Mouse (Mus musculus) T-cell, adult 2 months (primary cell): ENCODE results near the gene Pde6g.

Experiments
- DNase-seq: peaks from one replicate; pipeline ENCODE4 v3.0.0; 2022; ENCODE audit warnings: low spot score

The Pde6g gene

DNA sequence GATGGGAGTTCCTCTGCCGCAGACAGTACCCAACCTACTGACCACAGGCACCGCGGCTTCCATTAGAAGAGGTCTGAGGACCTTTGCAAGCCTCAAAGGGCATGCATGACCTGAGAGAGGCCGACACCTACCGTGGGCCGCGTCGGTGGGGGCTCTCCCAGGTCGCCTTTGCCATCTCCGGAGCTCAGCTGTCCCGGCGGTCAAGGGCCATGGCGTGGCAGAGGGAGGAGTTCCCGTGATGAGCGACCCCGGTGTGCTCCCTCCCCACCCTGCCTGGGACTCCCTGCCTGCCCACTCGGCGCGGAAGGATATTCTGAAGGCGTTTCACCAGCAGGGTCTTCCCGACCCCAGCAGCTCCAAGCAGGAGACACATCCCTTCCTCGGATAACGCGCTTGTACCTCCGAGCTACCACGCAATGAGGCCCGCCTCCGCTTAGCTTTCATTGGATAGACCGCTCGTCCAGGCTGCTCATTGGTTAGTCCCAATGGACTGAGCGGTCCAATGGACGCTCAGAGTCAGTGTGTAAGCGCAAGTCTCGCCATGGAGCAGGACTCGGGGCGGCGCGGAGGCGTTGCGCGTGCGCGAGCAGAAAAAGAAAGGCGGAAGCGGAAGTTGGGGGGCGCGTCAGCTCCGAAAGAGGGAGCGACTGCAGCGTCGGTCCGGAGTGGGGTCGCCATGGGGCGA, 13.9 kb upstream of the Pde6g start, which contains the start of gene Arl16:
Gene Arl16, minus strand, starts transcription at position 557 of the 685 bp plus-strand sequence.
- peak; percentile 95 for DNase-seq

DNA sequence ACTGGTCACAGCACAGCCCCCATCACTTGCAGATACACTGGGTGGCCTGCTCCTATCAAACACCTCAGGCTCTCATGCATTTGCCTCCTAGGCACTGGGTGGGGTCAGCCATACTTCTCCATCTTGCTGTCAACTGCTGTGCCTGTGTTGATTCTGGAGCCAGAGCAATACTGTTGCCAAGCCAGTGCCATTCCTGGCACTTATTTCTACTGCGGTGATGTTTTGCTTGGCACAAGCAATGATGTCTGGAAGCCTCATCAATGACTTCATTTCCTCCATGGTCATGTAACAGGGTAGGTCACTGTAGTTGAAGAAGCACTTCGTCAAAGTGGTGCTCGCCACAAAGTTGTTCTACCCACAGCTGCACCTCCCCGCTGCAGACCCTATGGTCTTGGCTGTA, 12.2 kb upstream of the Pde6g start:
- DNase-seq = no peak

DNA sequence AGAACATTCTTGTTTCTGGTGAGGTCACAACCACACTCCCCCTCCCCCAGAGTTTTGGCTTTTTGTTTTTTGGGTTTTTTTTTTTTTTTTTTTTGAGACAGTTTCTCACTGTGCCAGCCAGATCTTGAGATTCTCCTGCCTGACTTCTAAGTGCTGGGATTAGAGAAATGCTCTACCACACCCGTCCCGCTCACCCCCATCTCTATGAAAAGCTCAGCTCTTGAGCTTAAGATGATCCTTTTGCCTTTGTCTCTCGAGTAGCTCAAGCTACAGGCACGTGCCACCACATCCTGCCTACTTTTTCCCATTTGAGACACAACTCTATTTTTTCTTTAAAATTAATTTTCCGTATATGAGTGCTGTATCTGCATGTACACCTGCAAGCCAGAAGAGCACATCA, 11.1 kb upstream of the Pde6g start:
- no peak for DNase-seq

DNA sequence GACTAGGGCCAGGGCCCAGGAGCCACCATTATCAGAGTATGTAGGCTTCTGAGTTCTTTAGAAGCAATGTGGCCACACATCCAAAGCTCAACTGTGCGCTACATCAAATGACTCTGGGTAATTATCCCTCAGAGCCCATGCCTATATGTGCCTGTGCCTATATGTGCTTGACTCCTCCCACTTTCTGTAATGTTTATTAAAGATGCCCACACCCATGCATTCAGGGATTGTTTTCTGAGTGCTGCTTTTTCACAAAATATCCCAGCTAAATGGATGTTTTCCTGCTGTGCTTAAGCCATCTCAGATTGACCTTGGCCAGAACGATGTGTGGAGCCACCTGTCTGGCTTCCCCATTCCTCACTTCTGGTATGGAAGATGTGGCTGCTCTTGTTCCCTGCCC, 10.2 kb upstream of the Pde6g start:
- DNase-seq = no peak

DNA sequence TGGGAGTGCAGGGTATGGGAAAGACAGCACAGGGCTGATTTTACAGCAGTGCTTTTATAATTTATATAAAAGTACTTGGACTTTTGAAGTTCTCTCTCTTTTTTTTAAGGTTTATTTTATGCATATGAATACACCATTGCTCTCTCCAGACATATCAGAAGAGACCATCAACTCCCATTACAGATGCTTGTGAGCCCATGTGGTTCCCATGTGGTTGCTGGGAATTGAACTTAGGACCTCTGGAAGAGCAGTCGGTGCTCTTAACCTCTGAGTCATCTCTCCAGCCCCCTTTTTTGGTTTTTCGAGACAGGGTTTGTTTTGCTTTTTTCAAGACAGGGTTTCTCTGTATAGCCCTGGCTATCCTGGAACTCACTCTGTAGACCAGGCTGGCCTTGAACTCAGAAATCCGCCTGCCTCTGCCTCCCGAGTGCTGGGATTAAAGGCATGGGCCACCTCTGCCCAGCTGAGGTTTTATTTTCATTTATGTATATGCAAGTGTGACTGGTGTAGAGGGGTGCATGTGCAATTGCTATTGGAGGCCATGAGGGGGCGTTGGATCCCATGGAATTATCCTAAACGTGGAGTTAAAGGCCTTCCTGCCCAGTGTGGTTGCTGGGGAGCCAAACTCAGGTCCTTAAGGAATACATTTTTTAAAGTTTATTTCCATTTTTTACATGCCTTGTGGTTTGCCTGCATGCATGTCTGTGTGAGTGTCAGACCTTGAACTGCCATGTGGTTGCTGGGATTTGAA, 5.7 kb upstream of the Pde6g start:
- DNase-seq = no peak

DNA sequence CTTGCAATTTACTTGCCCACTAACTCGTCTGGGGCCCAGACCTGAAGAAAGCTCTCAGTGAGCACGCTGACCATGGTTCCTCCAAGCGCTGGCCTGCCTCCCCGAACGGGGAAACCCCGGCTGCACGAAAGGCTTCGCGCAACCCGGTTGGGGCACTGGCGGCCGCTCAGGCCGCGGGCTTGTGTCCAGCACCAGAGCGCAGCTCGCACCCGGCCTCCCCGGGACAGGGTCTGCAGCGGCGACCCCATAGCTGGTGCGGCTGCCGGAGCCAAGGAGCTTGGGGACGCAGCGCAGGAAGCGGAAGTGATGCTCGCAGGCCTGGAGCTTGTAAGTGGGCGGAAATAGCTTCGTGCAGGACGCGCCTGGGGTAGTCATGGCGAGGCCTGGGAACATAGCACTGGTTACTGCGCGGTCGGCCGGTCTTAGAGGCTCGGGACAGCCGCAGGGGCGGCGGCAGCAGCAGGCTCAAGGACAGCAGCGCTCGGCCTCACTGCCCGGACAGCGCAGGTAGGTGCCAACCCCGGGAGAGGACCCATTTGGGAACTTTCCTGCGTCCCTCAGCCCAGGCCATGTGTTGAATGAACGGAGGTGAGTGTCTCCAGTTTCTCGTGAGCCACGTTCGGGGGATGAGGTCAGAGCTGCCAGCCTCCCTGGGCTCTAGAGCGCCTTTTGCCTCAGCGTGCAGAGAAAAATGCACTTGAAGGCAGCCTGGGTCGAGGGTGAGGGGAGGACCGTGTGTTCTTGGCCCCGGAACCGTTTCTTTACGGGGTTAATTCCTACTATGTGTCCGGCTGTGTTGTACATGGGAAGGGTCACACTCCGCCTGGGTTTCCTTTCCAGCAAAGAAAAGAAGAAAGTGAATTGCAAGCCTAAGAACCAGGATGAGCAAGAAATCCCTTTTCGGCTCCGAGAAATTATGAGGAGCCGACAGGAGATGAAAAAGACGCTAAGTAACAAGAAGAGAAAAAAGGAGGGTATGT, 4.8 kb upstream of the Pde6g start, which contains the start of the genes Oxld1 and Ccdc137:
Gene Oxld1, minus strand, starts transcription at position 297 of the 980 bp plus-strand sequence.
Gene Ccdc137, plus strand, starts transcription at position 344 of the 980 bp plus-strand sequence.
- DNase-seq = peak; percentile 71

DNA sequence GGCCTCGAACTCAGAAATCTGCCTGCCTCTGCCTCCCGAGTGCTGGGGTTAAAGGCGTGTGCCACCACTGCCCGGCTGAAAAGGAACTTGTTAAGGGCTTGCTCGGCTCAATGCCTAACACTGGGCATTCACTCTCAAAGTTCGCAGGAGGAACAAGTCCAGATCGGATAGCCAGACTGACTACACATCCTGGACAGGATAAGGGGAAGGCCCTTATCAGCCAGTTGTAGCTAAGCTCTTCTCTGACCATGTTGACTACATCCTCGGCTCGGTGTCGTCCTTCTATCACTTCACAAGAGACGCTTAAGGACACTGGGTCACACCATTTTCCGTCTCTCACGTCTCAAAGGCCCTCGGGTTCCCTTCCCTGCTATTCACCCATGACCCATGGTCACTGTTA, 4.1 kb upstream of the Pde6g start:
- DNase-seq = no peak

DNA sequence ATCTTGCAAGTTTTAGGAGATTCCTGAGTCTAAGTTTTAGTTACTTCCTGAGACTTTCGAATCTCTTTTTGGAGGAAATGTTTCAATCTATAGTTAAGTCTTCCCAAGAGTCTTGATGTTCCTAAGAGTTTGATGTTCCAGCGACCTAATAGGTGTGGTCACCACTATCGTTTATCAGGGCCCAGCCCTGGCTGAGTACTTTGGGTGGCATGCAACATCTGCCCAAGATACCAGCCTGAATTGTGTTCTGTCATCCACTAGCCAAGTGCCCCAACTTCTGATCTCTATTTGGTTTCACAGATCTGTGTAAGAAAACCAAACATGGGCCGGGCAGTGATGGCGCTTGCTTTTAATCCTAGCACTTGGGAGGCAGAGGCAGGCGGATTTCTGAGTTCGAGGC, 2.1 kb upstream of the Pde6g start:
- DNase-seq = no peak

DNA sequence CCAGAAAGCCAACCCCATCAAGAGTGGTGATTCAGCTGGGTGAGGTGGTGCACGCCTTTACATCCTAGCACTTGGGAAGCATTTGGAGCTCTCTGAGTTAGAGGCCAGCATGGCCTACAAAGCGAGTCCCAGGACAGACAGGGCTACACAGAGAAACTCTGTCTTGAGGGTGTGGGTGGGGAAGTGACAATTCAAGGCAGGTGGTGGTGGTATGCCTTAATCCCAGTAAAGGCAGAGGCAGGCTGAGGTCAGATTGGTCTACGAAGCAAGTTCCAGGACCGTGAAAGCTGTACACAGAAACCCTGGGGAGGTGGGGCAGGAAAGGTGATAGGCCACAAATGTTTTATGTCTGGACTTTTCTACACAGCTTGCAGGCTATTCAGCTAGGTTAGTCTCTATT, 1.7 kb upstream of the Pde6g start:
- no peak for DNase-seq

DNA sequence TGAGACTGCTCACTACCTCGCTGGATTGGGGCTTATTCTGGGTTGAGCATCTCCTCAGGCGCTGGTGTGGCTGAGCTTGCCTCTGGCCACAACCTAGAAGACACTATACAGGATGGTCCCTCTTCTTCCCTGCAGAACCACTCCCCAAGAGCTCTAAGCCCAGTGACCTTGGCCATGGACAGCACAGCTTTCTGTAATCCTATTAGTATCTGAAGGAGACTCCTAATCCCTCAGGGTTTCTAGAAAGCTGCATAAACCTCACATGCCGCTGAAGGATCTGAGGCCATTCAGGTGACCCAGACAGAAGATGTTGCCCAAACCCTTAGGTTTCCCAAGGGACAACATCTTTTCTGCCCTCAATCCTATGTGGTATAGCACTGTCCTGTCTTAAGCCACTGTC, 1.1 kb downstream of the Pde6g start:
- no peak for DNase-seq

DNA sequence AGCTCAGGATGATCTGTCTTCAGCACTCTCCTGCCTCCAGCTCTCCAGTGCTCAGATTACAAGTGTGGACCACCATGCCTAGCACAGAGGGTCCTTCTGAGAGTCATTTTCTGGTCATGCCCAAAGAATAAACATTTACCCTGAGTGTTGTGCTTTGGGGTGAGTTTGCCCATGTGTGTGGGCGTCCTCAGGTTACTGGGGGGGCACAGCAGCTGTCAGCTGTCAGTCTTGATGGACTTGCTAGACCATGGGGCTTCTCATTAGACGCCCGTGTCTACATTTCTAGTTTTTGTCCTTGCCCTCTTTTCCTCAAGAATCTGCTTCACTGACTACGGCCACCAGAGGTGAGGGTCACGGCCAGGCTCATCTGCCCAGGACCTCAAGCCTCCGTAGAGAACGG, 6.1 kb downstream of the Pde6g start:
- no peak for DNase-seq

DNA sequence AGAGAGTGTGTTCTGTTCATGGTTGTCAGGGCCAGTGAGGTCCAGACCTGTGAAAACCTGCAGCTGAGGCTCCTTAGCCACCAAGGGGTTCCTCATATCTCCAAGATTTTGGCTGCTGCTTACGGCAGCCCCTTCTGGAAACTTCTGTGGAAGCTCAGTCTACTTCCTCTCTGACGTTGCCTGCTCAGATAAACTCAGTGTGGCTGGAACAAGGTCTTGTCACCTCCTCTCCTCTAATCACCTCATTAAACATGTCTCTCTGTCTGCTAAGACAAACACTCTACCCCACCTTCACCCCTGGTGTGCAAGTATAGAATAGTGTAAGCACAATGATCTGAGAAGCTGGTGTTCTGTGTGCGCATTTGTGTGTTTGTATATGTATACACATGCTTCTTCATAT, 7.8 kb downstream of the Pde6g start:
- DNase-seq = no peak

DNA sequence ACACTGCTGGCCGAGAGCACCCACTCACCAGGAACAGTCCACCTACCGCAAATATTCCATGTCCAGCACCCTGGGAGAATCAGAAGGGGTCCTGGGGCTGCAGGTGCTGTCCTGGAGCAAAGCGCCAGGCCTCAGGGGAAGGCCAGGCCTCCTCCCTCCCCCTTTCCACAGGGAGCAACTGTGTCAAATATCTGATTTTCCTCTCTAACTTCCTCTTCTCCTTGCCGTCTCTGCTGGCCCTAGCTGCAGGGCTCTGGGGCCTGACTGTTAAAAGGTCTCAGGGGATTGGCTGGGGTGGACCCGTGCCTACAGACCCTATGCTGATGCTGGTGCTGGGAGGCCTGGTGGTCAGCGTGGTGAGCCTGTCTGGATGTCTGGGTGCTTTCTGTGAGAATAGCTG, 9.2 kb downstream of the Pde6g start:
- no peak for DNase-seq

DNA sequence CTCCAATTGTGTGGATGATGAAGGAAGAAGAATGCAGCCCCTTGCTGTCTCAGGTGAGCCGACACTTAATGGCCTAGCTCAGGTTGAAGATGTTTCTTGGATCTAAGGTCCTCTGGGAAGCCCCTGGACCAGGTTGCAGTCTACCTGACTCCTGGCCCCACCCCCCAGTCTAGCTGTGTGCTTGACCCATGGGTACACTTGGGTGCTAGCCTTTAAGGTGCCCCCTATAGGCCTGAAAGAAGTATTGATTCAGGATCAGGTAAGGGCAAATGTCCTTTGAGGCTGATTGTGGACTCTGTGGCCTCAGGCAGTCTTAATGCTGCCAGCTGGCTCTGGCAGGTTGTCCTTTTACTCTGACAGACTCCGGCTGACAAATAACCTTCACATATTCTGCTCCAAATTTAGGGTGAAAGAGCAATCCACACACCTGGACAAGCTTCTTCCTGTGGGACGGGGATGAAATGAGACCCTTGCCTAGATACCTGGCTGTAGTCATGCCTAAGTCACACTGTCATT, 10.5 kb downstream of the Pde6g start:
- DNase-seq = no peak

DNA sequence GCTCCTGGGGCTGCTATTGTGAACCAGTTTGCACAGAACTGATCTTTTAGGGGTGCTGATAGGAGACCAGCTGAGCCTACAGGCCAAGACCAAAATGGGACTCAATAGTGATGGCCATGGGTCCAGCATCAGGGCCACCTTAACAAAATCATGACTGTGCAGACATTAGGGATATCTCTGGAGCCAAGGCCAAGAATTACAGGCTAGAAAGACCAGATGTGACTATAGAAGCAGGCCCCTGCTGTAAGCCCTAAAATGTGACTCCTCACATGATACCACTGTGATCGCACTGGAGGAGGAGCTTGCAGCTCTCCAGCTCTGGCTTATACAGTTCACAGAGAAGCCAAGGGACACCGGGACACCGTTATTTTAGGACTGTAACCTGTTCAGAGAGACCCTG, 11.0 kb downstream of the Pde6g start, which contains the start of gene Tspan10:
Gene Tspan10, plus strand, starts transcription at position 301 of the 400 bp plus-strand sequence.
- DNase-seq = no peak

DNA sequence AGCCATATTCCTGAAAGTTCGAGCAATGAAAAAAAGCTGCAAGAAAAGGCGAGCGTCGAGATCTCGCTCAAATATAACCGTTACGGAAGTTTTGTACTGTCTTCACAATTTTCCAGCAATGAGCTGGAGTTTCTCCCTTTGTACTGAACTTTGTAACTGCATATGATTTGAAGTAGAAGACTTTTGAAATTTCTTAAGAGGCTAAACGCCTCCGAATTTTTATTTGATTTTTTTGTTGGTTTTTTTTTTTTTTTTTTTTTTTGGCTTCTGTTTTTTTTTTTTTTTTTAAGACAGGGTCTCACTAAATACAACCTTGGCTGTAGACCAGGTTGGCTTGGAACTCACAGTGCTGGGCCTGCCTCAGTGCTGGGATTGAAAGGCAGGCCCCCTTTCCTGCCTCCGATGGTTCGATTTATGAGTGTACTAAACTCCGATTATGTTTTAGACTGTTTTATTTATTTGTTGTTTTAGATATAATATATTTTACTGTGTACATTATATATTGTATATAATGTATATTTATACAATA, 15.4 kb downstream of the Pde6g start:
- DNase-seq = no peak

DNA sequence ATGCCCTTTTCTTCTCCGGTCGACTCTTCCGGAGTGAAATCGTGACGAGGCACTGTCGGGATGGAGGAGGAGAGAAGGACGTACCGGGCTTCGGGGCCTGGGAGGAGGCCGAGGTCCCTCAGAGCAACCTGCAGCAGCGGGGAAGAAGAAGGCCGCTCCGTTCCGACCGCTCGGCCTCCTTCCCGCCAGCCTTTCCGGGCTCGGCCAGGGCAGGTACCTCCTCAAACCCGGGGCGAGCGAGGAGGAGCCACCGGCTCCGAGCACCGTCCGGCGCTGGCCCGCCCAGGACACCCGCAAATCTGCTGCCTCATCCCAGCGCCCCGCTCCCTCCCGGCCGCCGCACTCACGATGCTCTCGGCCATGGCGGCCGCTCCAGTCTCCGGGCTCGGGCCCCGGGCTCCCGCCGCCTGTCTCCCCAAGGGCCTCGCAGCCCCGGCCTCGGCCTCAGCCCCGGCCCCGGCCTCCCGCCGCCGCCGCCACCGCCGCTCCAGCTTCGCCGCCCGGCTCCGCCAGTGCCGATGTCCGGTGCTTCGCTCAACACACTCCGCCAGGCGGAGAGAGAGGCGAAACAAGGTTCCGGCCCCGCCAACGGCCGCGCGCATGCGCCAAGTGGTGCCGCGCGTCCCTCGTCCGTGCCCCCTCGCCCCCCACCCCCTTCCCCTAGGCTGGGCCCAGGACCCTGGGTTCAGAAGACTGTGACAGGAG, 16.0 kb downstream of the Pde6g start, which contains the start of gene Nploc4:
Gene Nploc4, minus strand, starts transcription at position 557 of the 705 bp plus-strand sequence.
- peak; percentile 82 for DNase-seq

DNA sequence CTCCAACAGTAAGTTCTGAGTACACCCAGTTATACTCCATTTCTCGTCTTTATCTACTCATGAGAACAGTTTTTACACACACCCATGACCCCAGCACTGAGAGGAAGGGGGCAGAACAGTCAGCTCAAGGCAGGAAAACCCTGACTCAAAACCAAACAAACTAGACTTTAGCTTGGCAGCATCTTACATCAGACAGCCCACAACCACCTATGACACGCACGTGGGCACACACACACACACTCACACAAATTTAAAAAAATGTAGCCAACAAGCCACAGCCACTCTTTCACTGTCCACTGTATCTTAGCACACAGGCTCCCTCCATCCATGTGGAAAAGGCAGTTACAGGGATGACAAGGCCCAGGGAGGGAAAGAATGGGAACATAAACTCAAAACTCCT, 26.6 kb downstream of the Pde6g start:
- no peak for DNase-seq

DNA sequence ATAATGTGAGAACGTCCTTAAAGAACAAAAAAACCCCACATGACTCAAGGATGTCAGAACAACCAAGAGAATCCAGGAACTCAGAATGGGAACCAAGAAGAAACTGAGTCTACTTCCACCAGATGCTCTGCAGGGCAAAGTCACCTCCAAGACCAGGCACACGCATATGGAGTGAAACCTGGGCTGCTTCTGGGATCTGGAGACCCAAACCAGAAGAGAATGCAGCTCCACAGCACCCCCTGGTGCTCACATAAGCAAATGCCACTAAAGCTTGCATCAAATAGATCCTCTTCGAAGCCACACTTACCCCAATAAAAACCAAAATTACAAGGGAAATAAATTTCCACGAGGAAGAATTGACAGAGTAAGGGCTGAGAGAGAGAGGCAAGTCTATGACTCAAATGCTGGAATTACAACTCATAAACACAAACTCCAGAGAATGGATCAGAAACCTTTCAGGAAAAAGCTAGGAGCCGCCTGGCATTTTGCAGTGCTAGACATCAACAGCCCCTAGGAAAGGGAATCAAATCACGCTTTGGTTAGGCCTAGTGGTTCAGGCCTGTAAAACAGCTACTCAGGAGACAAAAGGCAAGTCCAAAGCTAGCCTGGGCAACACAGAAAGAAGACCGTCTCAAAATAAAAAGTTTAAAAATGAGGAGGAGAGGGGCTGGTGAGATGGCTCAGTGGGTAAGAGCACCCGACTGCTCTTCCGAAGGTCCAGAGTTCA, 29.6 kb downstream of the Pde6g start:
- peak; percentile 46 for DNase-seq
